Mouse (Mus musculus): ENCODE data around the gene Amotl2. TPM values are rescaled to one million over a fixed set of nuclear protein-coding genes. Genes with fewer than 3 reads are reported as not detected.

Amotl2 gene
- total and polyA plus RNA-seq, 3 experiments = 25.9 to 66.3 (median 56.5) TPM

GRCm38 (mm10) chr9:102715506-102715900, 969 bp upstream of the Amotl2 start:
- TF ChIP-seq CTCF (IDR thresholded peaks at IDR 0.05) = no peak
- no peak for TF ChIP-seq POLR2A (IDR thresholded peaks at IDR 0.05; ENCODE audit: insufficient read depth, low read depth, low read length)
- no peak for TF ChIP-seq EP300 (IDR thresholded peaks at IDR 0.05; ENCODE audit: insufficient read depth, low read depth, low read length)
- Histone ChIP-seq H3K9ac (ENCODE audit: low read depth, low read length) (no peak overlapping the region), H3K4me3 (no peak overlapping the region), H3K36me3 (ENCODE audit: control insufficient read depth, insufficient read depth, low read length) (peaks cover under 1% of the 10 kb centered on the region; the same call in 1 of the 2 replicates), H3K79me2 (replicated peaks; ENCODE audit: control insufficient read depth, insufficient read depth, low read length) (peaks cover 8% of the 10 kb centered on the region), H3K4me1 (ENCODE audit: control insufficient read depth, insufficient read depth, low read length) (peaks cover 15% of the 10 kb centered on the region), H3K27me3 (ENCODE audit: control insufficient read depth, insufficient read depth, low read length) (no peaks in the 10 kb centered on the region), H3K27ac (no peak overlapping the region; the same call in 1 of the 2 replicates)
- intact Hi-C loops (cut with DNase I) = loop anchor here (2.0 to 10.0 kb wide), 2 partner anchors 151 to 489 kb away; partner anchors contain the start of gene Srprb
- WGBS = 62% methylated on average over 2 of the region's 2 CpGs
- DNase-seq = no peak

GRCm38 (mm10) chr9:102717164-102717885, 853 bp downstream of the Amotl2 start:
- DNase-seq = peak; percentile 93 to 95
- under 1% methylated on average over 50 of the region's 50 CpGs for WGBS
- Histone ChIP-seq H3K4me1 (ENCODE audit: control insufficient read depth, insufficient read depth, low read length) (peaks cover 21% of the 10 kb centered on the region), H3K9ac (ENCODE audit: low read depth, low read length) (peak overlapping the region; percentile 96), H3K36me3 (ENCODE audit: control insufficient read depth, insufficient read depth, low read length) (peaks cover 12% of the 10 kb centered on the region), H3K27me3 (ENCODE audit: control insufficient read depth, insufficient read depth, low read length) (no peaks in the 10 kb centered on the region), H3K27ac (peak overlapping the region; percentile 98), H3K79me2 (replicated peaks; ENCODE audit: control insufficient read depth, insufficient read depth, low read length) (peaks cover 8% of the 10 kb centered on the region), H3K4me3 (peak overlapping the region; percentile 89)
- intact Hi-C loops (cut with DNase I) = loop anchor here (1.0 to 10.0 kb wide), 3 partner anchors 62 to 487 kb away; partner anchors contain the start of gene Srprb
- TF ChIP-seq POLR2A (IDR thresholded peaks at IDR 0.05; ENCODE audit: insufficient read depth, low read depth, low read length) = peak; percentile 98
- peak; percentile 98 for TF ChIP-seq EP300 (IDR thresholded peaks at IDR 0.05; ENCODE audit: insufficient read depth, low read depth, low read length)
- TF ChIP-seq CTCF (IDR thresholded peaks at IDR 0.05) = peak; percentile 64

DNA sequence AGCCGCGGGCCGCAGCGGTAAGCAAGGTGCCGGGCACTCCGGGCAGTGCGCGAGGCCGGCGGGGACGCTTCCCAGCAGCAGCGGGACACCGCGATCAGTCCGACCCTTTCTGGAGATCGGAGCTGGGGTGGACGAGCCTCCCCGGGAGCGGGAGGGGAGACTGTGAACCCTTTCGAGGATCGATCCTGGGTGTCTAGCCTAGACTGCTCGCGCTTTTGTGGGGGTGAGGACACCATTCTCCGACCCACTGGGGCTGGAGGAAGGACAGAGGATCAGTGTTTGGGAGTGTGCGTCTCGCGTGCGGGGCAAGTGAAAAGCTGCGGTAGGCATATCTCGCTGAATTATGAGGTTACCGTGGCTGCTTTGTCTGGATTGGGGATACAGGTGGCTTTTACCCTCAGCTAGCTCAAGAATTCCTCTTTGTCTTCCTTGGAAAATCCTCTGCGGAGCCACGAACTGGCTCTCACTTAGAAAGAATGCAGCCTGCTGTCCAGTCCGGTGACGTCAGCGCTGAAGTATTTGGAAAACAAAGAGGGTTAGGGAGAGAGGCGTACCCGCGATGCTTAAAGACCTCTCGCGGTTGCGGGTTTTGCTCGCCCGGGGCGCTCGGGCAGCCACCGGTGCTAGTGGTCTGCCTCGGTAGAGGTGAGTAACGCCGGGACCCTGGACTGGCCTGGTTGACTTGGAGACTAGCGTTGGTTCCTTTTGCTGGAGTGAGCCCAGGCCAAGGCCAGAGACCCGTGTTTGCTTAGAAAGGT, 1.6 kb downstream of the Amotl2 start:
- intact Hi-C loops (cut with DNase I) = loop anchor here (1.0 to 10.0 kb wide), 4 partner anchors 8 to 487 kb away; partner anchors contain the start of gene Srprb
- Histone ChIP-seq H3K27ac (peak overlapping the region; percentile 98), H3K9ac (ENCODE audit: low read depth, low read length) (peak overlapping the region; percentile 96), H3K36me3 (ENCODE audit: control insufficient read depth, insufficient read depth, low read length) (peaks cover 19% of the 10 kb centered on the region), H3K4me3 (peak overlapping the region; percentile 89), H3K27me3 (ENCODE audit: control insufficient read depth, insufficient read depth, low read length) (no peaks in the 10 kb centered on the region), H3K79me2 (replicated peaks; ENCODE audit: control insufficient read depth, insufficient read depth, low read length) (peaks cover 8% of the 10 kb centered on the region), H3K4me1 (ENCODE audit: control insufficient read depth, insufficient read depth, low read length) (peaks cover 26% of the 10 kb centered on the region)
- under 1% methylated on average over 52 of the region's 52 CpGs for WGBS
- peak; percentile 85 to 90 for DNase-seq
- TF ChIP-seq POLR2A (IDR thresholded peaks at IDR 0.05; ENCODE audit: insufficient read depth, low read depth, low read length) (peak; percentile 55; the same call in 1 of the 2 replicates), EP300 (IDR thresholded peaks at IDR 0.05; ENCODE audit: insufficient read depth, low read depth, low read length) (no peak)

- DNase-seq = no peak
- Histone ChIP-seq H3K4me1 (ENCODE audit: control insufficient read depth, insufficient read depth, low read length) (peaks cover 31% of the 10 kb centered on the region), H3K27me3 (ENCODE audit: control insufficient read depth, insufficient read depth, low read length) (no peaks in the 10 kb centered on the region), H3K4me3 (peak overlapping the region; percentile 89), H3K9ac (ENCODE audit: low read depth, low read length) (peak overlapping the region; percentile 96), H3K27ac (peak overlapping the region; percentile 98), H3K36me3 (ENCODE audit: control insufficient read depth, insufficient read depth, low read length) (peaks cover 24% of the 10 kb centered on the region), H3K79me2 (replicated peaks; ENCODE audit: control insufficient read depth, insufficient read depth, low read length) (peaks cover 8% of the 10 kb centered on the region)
- WGBS = 3% methylated on average over 21 of the region's 21 CpGs
- no peak for TF ChIP-seq CTCF (IDR thresholded peaks at IDR 0.05)
- TF ChIP-seq EP300 (IDR thresholded peaks at IDR 0.05; ENCODE audit: insufficient read depth, low read depth, low read length) = no peak
- TF ChIP-seq POLR2A (IDR thresholded peaks at IDR 0.05; ENCODE audit: insufficient read depth, low read depth, low read length) = no peak
- intact Hi-C loops (cut with DNase I) = loop anchor here (1.0 to 10.0 kb wide), 2 partner anchors 8 to 486 kb away; partner anchors contain the start of gene Srprb
Measured at GRCm38 (mm10) chr9:102718676-102719075, 2.2 kb downstream of the Amotl2 start.

- WGBS = 13% methylated on average over 4 of the region's 4 CpGs
- H3K9ac ChIP-seq (ENCODE audit: low read depth, low read length) = peak overlapping the region; percentile 96
- H3K4me3 ChIP-seq = peak overlapping the region; percentile 89
- intact Hi-C loops (cut with DNase I) = loop anchor here (10.0 kb wide), 1 partner anchor 486 kb away; the partner anchor contains the start of gene Srprb
- H3K27ac ChIP-seq = peak overlapping the region; percentile 98
- DNase-seq = peak in 1 of 2 experiments; percentile 40
- TF ChIP-seq EP300 (IDR thresholded peaks at IDR 0.05; ENCODE audit: insufficient read depth, low read depth, low read length) = no peak
- no peak for TF ChIP-seq POLR2A (IDR thresholded peaks at IDR 0.05; ENCODE audit: insufficient read depth, low read depth, low read length)
- TF ChIP-seq CTCF (IDR thresholded peaks at IDR 0.05) = no peak
- peaks cover 33% of the 10 kb centered on the region for H3K4me1 ChIP-seq (ENCODE audit: control insufficient read depth, insufficient read depth, low read length)
- peaks cover 8% of the 10 kb centered on the region for H3K79me2 ChIP-seq (replicated peaks; ENCODE audit: control insufficient read depth, insufficient read depth, low read length)
- H3K36me3 ChIP-seq (ENCODE audit: control insufficient read depth, insufficient read depth, low read length) = peaks cover 25% of the 10 kb centered on the region
- no peaks in the 10 kb centered on the region for H3K27me3 ChIP-seq (ENCODE audit: control insufficient read depth, insufficient read depth, low read length)
Measured at GRCm38 (mm10) chr9:102719085-102719484, 2.6 kb downstream of the Amotl2 start.
